Mouse (Mus musculus) mesoderm, embryonic 11.5 days (tissue): ENCODE results near the gene Gimap5.

Experiments
- DNase-seq: peaks from one replicate; pipeline ENCODE4 v3.0.0-alpha.2; 2012; ENCODE audit warnings: low read depth, low spot score

Gene Gimap5

GRCm38 (mm10) chr6:48739780-48740055 is 6.3 kb upstream of the Gimap5 start:
- DNase-seq = no peak

GRCm38 (mm10) chr6:48740501-48741169 is 5.4 kb upstream of the Gimap5 start:
- DNase-seq = no peak

- no peak for DNase-seq
Measured at GRCm38 (mm10) chr6:48741273-48741672, 4.7 kb upstream of the Gimap5 start.

GRCm38 (mm10) chr6:48741711-48742206 is 4.2 kb upstream of the Gimap5 start:
- no peak for DNase-seq

GRCm38 (mm10) chr6:48742422-48743351 is 3.3 kb upstream of the Gimap5 start:
- DNase-seq = peak; percentile 20

- no peak for DNase-seq
Measured at GRCm38 (mm10) chr6:48745490-48745889, 507 bp upstream of the Gimap5 start.

GRCm38 (mm10) chr6:48747091-48747966 is 1.3 kb downstream of the Gimap5 start:
- DNase-seq = no peak

GRCm38 (mm10) chr6:48763567-48764270 is 17.7 kb downstream of the Gimap5 start:
- no peak for DNase-seq

GRCm38 (mm10) chr6:48764496-48764895 is 18.5 kb downstream of the Gimap5 start:
- no peak for DNase-seq

- DNase-seq = no peak
Measured at GRCm38 (mm10) chr6:48768178-48768869, 22.3 kb downstream of the Gimap5 start.

- DNase-seq = no peak
Measured at GRCm38 (mm10) chr6:48768933-48769332, 22.9 kb downstream of the Gimap5 start.

- no peak for DNase-seq
Measured at GRCm38 (mm10) chr6:48770696-48771095, 24.7 kb downstream of the Gimap5 start, which contains the start of gene Gimap3. Gimap3 (minus strand) TSS chr6:48770851.

GRCm38 (mm10) chr6:48772030-48772429 is 26.0 kb downstream of the Gimap5 start:
- peak; percentile 79 for DNase-seq

- DNase-seq = no peak
Measured at GRCm38 (mm10) chr6:48784406-48784805, 38.4 kb downstream of the Gimap5 start.

- DNase-seq = no peak
Measured at GRCm38 (mm10) chr6:48785189-48785588, 39.2 kb downstream of the Gimap5 start.

GRCm38 (mm10) chr6:48785601-48786000 is 39.6 kb downstream of the Gimap5 start:
- no peak for DNase-seq

- no peak for DNase-seq
Measured at GRCm38 (mm10) chr6:48787867-48788266, 41.9 kb downstream of the Gimap5 start.

GRCm38 (mm10) chr6:48801897-48802296 is 55.9 kb downstream of the Gimap5 start:
- DNase-seq = no peak

- no peak for DNase-seq
Measured at GRCm38 (mm10) chr6:48803406-48804051, 57.5 kb downstream of the Gimap5 start.
